Mouse (Mus musculus) embryonic fibroblast, embryonic 13.5 days (primary cell): Measurements from ENCODE around the gene Itgb1.

ENCODE experiments used
- CTCF ChIP-seq: IDR thresholded peaks from 2 replicates; pipeline ENCODE4 v1.5.1; 2011; ENCODE audit warnings: mild to moderate bottlenecking, control low read depth, low read length, moderate library complexity, borderline replicate concordance; ENCODE audit not compliant: insufficient read depth
- POLR2A ChIP-seq: IDR thresholded peaks from 2 replicates; pipeline ENCODE4 v1.6.1; 2011; ENCODE audit warnings: low read depth, mild to moderate bottlenecking, control low read depth, low read length, moderate library complexity

DNA sequence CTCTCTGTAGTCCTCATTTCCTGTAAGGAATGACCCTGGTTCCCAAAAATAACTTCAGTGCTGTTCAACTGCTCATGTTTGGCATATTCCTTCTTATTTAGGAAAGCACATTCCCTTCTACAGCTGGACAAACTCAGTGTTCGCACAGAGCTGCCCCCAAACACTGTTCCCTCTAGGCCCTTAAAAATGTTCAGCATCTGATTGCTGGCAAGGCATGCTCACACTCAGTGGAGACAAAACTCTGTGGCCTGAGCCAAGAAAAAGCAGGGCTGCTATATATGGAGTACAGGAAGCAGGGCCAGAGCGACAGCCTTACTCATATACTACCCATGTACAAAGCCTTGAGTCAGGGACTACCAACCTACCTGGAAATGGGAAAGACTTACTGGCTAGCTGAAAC, 5.5 kb upstream of the Itgb1 start:
- no peak for TF ChIP-seq CTCF
- TF ChIP-seq POLR2A: 0 out of 2 replicates have a peak, but pooled peaks have one; percentile 28
